Mouse (Mus musculus) right cerebral cortex, postnatal 14 days (tissue): ENCODE data around the gene Zmiz1.

Experiments used
- DNase-seq: peaks from one replicate; pipeline ENCODE4 v3.0.0; 2022

Zmiz1 gene

DNA sequence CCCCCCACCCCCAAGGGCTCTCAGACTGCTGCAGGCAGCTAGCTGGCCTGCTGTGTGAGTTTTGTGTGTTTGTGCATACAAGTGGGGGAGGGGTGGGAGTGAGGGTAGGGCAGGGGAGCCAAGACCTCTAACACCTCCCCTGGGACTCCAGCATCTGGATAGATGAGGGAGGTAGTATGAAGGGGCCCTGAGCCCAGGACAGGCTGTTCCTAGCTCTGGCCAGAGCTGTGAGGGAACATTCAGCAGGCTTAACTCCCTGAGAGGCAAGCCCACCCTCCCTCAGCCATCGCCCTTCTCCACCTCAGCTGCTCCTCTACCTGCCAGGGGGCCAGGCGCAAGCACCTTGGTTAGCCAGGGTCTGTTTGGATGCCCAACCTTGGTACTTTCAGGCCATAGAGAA, 249.9 kb downstream of the Zmiz1 start:
- DNase-seq, result no peak

DNA sequence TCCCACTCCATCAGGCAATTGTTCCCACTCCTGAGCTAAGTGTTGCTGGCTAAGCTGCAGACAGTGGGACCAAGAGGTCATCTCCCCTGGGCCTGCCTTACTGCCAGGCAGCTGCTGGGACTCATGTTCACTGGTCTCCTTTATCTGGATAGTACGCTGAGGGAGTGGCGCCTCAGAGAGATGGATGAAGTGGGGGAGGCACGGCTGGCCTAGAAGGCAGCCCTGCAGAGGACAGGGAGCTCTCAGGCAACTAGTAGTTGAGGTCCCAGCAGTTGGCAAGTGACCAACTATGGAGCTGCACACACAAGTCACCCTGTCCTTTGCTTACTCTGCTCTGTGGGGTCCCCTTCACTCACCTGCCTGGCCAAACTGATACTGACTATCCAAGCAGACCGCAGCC, 251.1 kb downstream of the Zmiz1 start:
- DNase-seq, result no peak

- no peak for DNase-seq
Observed at GRCm38 (mm10) chr14:25710681-25711080, 251.7 kb downstream of the Zmiz1 start.

GRCm38 (mm10) chr14:25711177-25711576, 252.2 kb downstream of the Zmiz1 start:
- no peak for DNase-seq

GRCm38 (mm10) chr14:25711602-25712001, 252.6 kb downstream of the Zmiz1 start:
- no peak for DNase-seq

DNA sequence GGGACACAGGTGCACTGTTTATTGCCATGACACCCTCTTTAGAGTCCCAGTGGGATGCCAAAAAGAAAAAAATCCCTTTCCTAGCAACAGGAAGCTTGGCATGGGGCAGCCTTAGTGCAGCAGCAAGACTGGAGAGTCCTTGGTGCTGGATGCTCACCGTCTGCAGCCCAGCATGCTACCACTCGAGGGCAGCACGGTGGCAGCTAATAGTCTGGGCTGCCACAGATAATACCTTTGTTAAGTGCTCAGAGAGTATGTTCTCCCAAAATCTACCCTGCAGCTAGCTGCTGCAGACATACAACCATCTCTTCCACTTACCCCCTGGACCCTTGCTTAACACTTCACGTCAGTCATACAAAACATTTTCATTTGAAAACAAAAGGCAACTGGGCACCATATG, 254.5 kb downstream of the Zmiz1 start:
- DNase-seq, result peak; percentile 40
